Mouse (Mus musculus): ENCODE measurements around the gene Gm17662.

Gm17662 gene

DNA sequence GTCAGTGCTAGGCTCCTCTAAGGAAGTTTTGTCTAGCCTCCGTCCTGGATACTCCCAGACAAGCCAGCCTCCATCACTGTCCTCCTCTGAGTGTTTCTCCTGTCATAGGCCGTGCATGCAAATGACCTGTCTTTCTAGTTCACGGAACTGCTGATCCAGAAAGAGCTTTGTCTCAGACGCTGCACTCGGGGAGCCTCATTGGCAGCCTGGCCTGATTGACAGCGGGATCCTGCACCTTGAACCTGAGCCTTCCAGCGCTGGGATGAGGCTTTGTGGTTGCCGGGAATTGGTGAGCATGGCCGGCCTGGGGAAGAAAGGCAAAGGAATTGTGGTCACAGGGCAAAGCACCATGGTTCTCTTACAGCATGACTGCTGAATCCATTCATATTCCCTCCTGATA lies 30.4 kb downstream of the Gm17662 start:
- in situ Hi-C loops (cut with MboI, MseI), result loop anchor here (25.0 kb wide), 1 partner anchor 1700 kb away; no protein-coding TSS in a partner anchor

DNA sequence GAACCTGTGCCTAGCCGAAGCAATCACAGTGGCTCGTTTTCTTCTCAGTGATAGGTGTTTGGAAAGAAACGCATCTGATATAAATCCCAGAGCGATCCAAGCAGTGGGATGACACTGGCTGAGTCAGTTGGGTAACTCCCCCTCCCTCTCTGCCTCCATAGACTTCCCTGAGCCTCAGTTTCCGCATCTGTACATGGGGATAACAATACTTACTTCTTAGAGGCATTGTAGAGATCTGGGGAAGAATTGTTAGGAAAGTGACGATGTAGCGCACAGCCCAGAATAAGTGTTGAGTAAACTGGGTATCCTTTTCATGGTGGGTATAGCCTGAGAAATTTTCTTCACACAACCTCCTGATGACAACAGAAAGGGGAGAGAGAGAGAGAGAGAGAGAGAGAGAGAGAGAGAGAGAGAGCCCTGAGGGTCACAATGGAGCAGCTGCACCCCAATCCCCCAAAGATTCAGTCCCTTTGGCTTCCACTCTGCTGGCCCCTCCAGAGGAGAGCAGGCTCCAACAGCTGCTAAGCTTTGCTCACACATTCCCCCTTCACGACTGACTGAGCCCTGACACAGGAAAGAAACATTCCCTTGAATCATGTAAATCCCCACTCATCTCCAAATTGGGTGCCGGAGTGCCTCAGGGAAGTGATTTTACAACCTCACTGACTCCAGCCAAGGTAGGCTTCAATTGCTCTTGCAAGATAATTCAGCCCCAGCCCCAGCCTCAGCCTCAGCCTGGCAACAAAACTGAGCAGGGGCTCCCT lies 31.6 kb downstream of the Gm17662 start:
- in situ Hi-C loops (cut with MboI, MseI), result loop anchor here (25.0 kb wide), 1 partner anchor 1701 kb away; no protein-coding TSS in a partner anchor

DNA sequence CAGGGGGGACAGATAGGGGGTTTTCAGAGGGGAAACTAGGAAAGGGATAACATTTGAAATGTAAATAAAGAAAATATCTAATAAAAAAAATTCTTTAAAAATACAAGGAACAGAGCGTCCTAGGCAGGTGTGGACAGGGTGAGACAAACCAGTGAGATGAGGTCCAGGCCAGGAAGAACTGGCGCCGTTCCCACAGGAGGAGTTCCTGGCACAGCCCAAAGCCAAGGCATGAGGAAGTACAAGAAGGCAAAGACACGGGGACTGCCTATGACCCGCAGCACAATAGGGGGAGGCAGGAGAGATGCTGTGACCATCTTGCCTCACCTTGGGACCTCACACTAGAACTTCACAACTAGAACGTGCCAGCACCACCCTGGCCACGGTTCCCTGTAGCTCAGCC lies 34.6 kb downstream of the Gm17662 start:
- in situ Hi-C loops (cut with MboI, MseI), result loop anchor here (10.0 to 25.0 kb wide), 2 partner anchors 1547 to 1704 kb away; no protein-coding TSS in a partner anchor

DNA sequence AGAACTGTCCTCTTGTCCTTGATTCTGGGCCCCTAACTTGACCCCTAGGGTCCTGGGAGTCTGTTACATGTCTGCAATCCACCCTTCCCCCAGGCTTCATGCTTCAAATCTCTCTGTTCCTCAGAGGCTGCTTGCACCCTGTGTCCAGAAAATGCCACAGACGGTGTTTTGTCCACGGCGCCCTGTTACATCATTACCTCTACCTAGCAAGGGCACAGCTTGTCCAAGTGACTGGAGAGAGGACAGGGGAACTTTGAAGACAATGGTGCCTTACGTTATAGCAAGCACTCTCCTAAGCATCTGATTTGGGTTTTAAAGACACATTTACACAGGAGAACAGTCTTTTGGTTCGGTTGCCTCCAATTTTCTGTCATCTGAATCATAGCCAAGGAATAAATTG lies 36.5 kb downstream of the Gm17662 start:
- in situ Hi-C loops (cut with MboI, MseI), result loop anchor here (10.0 to 25.0 kb wide), 2 partner anchors 1549 to 1706 kb away; no protein-coding TSS in a partner anchor

DNA sequence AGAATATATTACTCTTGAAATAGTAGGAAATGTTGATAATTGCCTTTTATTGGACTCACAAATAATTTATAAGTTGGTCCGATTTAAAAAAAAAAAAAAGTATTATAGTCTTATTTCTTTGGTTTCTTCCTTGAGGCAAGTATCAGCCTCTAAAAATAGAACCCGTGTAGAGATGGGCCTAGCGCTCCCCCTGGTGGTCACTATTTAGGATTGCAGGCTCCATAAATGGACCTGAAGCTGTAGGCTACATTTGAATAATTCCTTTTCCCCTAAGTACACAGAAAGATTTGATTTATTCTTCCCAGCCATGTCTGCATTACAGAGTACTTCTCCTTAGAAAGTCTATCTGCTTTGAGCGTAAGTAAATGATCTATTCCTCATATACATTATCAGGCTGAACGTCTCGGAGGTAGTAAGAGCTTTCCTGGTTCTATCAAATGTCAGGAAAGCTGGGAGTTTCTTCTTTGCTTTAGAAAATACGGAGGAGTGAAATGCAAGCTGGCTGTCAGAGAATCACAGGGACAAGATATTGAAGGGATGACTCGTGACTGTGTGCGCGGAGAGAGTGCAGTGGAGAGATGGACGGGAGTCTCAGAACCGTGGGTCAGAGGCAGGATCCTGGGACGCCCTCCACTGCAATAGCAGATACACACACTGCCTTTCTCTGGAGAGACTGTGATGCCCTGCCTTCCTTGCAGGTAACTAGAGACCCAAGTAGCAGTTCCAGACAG lies 37.0 kb downstream of the Gm17662 start:
- in situ Hi-C loops (cut with MboI, MseI), result loop anchor here (10.0 to 25.0 kb wide), 2 partner anchors 1549 to 1707 kb away; no protein-coding TSS in a partner anchor

DNA sequence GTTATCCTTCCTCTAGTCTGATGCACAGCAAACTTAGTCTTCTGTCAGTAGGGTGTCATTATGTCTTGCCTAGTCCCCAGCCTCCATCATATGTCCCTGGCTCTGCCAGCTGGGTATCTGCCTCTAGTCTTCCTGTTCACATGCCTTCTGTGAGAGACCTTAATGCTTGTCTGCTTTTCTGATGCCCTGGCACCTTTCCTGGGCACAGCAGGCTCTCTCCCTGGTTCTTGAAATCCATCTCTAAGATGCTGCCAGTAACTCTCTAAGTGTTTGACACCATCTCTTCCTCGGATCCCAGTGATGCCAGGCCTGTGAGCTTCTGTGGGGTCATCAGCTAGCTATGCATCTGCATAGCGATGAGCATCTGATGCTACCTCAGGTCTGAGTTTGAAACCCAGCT lies 45.7 kb downstream of the Gm17662 start:
- in situ Hi-C loops (cut with MboI, MseI), result no loop called here

DNA sequence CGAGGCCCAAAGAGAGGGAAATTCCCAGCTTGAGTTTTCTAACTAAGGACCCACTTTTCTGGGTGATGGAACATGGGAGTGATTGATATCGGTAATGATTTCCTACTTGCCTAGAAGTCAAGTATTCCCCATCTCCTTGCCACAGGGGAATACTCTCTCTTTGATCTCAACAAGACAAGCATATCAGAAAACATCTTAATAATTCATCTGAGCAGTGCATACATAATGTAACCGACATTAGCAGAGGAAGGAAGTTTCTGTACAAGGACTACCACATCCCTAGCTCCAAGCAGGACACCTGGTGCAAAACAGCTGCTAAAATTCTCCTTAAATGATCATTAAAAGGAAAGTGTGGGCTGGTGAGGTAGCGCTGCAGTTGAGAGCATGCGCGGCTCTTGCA lies 47.9 kb downstream of the Gm17662 start:
- in situ Hi-C loops (cut with MboI, MseI), result no loop called here

Data from T-helper 1 cell (primary cell).